Mouse (Mus musculus): Measurements from ENCODE around the gene Enthd1.
"Not testable (repeated sequence)": the region's sequence is repeated elsewhere in the genome, so short reads cannot be mapped to it uniquely, and the experiment has no call there.

The Enthd1 gene

DNA sequence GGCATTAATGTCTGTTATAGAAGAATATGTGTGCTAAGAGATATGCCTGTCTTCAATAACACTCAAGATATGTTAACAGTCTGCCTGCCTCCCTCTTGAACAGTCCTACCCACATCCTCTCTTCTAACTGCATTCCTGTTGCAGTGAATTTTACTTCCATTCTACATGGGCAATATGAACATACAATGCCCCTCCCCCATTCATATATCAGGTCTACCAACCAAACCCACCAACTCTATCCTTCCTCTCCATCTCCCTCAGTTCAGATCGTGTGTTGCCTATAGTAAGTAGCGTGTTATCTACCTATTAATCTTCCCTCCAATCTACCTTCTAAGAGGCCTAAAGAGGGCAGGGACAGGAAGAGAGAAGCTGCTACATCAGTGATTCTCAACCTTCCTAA, 26.9 kb downstream of the Enthd1 start:
- no peak for DNase-seq (ENCODE audit: low spot score)

DNA sequence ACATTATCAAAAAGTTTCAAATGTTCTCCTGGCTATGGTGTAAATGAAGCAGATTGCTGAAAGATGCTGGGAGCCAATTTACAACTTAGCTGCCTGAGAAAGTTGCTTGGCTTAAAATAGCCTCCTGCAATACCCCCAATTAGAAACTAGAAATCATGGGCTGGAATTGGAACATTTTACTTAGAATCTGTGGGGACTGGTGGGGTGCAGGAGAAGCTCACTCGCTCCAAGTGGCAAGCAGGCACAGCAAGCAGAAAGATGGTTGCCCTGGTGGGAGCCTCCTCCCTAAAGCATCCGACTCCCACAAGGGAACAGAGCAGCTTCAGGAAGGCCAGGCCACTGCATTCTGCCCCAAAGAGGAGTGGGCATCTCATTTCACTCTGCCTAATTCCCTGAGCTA, 28.9 kb downstream of the Enthd1 start:
- no peak for DNase-seq (ENCODE audit: low spot score)

- no peak for DNase-seq (ENCODE audit: low spot score)
These were observed 31.7 kb downstream of the Enthd1 start for GRCm38 (mm10) chr15:80533274-80533673.

- DNase-seq (ENCODE audit: low spot score) = no peak
These were observed 32.5 kb downstream of the Enthd1 start for GRCm38 (mm10) chr15:80532281-80533072.

GRCm38 (mm10) chr15:80531026-80531425, 33.9 kb downstream of the Enthd1 start:
- no peak for DNase-seq (ENCODE audit: low spot score)

DNA sequence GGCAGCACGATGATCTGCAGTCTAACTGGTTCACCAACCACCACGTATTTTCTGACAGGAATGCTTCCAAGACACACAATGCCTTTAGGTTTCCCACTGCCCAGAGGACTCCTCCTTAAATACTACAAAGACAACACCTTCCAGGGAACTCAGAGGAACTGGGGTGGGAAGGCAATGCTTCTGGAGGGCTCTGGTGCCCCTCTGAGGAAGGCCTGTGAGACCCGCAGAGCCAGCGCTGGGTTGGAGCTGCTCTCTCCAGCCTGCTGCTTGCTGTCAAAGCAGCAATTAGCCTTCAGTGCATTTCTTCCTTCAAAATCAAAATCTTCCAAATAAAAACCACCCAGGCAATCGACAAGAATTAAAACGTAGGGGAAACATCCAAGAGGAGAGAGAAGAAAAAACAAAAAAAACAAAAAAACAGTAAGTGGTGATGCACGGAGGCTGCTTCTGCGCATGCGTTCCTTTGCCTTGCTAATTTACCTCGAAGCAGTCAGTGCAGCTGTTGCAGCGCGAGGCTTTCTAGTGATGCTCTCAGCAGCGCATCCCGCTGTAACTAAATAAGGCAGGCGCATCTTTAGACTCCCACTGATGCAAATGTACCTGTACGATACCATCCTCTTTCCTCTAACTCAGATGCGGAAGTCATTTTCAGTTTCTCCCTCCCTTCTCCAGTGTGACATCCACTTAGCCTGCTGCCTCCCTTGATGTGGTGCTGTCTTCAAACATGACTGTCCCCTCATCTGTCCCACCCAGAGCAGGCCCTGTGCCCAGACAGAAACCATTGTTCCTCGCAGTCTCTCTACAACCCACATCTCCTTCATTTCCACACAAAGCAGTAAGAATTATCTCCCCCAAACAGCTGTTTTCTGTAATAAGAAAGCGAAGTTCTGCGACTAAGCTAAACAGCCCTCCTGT, 34.7 kb downstream of the Enthd1 start:
- no peak for DNase-seq (ENCODE audit: low spot score)

- no peak for DNase-seq (ENCODE audit: low spot score)
These were observed 43.1 kb downstream of the Enthd1 start for GRCm38 (mm10) chr15:80521661-80522388.

GRCm38 (mm10) chr15:80519931-80520330, 45.0 kb downstream of the Enthd1 start:
- DNase-seq (ENCODE audit: low spot score) = no peak

- no peak for DNase-seq (ENCODE audit: low spot score)
These were observed 46.3 kb downstream of the Enthd1 start for GRCm38 (mm10) chr15:80518567-80519223.

GRCm38 (mm10) chr15:80517996-80518395, 47.0 kb downstream of the Enthd1 start:
- DNase-seq (ENCODE audit: low spot score) = no peak

DNA sequence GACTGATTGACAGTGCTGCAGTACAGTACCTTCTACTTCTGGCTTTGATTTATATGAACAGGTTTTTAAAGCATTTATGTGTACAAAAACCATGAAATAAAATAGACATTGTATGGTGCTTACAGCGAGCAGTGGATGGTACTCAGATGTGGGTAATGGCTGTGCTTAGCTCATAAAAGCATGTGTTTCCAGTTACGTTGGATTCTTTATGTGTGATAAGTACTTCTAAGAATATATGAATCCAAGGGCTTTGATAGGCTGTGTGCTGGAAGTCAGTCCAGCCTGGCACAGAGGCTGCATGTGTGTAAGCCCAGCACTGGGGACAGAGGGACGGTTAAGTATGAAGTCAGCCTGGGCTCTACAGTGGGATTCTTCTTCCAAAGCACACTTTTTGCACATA, 48.4 kb downstream of the Enthd1 start:
- no peak for DNase-seq (ENCODE audit: low spot score)

GRCm38 (mm10) chr15:80505086-80505485, 59.9 kb downstream of the Enthd1 start:
- no peak for DNase-seq (ENCODE audit: low spot score)

- DNase-seq (ENCODE audit: low spot score) = not testable (repeated sequence)
These were observed 61.8 kb downstream of the Enthd1 start for GRCm38 (mm10) chr15:80503155-80503554.

GRCm38 (mm10) chr15:80502741-80503140, 62.2 kb downstream of the Enthd1 start:
- DNase-seq (ENCODE audit: low spot score) = no peak

GRCm38 (mm10) chr15:80501106-80502096, 63.6 kb downstream of the Enthd1 start:
- DNase-seq (ENCODE audit: low spot score) = peak; percentile 3

DNA sequence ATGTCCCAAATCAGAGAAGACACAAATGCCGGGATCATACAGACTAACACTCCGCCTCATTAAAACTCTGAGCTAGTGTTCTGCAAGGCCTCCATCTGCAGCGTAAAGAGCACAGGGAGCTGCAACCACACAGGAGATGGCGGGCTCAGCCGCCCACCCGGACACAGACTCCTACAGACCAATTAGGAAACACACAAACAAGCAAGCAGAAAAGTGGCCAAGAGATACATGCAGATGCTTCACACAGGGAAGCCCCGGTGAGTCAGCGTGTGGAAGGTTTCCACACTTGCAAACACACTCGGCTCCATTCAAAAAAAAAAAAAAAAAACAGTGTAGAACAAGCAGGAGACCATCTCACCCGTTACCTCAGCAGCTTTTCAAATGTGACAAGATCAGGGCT, 64.5 kb downstream of the Enthd1 start:
- no peak for DNase-seq (ENCODE audit: low spot score)

DNA sequence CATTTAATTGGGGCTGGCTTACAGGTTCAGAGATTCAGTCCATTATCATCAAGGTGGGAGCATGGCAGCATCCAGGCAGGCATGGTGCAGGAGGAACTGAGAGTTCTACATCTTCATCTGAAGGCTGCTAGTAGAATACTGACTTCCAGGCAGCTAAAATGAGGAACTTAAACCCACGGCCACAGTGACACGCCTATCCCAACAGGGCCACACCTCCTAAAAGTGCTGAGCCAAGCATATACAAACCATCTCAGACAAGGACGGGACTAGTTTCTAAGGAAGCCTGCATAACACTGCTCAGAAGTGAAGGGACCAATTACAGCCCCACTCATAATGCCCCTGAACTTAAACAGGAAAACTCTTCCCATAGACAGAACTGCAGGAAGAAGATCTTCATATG, 67.2 kb downstream of the Enthd1 start:
- not testable (repeated sequence) for DNase-seq (ENCODE audit: low spot score)

DNA sequence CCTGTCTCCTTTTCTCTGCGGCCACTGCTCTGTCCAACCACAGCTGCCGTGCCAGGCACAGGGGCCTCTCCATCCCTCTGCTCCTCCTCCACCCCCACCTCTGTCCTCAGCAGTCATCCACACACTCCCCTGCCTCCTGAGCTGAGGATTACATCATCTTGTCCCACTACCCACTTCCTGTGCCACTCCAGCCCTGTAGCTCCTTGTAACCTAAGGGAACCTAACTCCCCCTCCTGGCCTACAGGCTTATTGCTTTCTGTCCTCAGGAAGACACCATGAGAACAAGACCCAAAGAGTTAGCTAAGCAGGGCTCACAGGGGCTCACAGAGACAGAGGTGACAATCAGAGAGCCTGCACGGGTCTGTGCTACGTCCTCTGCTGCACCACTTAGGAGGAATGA, 73.5 kb downstream of the Enthd1 start:
- DNase-seq (ENCODE audit: low spot score) = no peak

- no peak for DNase-seq (ENCODE audit: low spot score)
These were observed 74.8 kb downstream of the Enthd1 start for GRCm38 (mm10) chr15:80490151-80490550.

- no peak for DNase-seq (ENCODE audit: low spot score)
These were observed 76.3 kb downstream of the Enthd1 start for GRCm38 (mm10) chr15:80488658-80489057.

DNA sequence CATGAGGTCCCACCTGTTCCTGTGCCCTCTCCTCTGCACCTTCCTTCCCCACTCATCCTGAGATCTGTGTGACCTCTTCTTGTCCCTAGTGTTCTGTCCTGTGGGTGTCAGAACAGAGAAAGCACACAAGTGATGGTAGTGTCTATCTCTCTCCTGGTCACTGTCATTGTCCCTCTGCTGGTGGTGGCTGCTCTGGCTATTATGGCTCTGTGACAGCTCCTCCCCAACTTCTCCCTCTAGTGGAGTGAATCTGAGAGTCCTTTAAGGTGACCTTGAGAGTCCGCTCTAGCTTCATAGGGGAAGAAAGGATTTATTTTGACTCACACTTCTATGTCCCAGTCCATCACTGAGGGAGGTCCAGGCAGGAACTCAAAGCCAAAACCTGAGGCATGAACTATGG, 79.4 kb downstream of the Enthd1 start:
- no peak for DNase-seq (ENCODE audit: low spot score)

Measured in adipocyte (in vitro differentiated cells).